Mouse (Mus musculus): ENCODE measurements at regions not wholly inside any gene's neighbourhood (a gene's known extent, or its start where the extent isn't known, plus 50 kb on each side); places are given as distances from the start of the nearest gene placed in this dataset.
A peak's percentile ranks its signal among the peaks of the same experiment; 100 is the strongest.
"Not testable (repeated sequence)": the region's sequence is repeated elsewhere in the genome, so short reads cannot be mapped to it uniquely, and the experiment has no call there.

DNA sequence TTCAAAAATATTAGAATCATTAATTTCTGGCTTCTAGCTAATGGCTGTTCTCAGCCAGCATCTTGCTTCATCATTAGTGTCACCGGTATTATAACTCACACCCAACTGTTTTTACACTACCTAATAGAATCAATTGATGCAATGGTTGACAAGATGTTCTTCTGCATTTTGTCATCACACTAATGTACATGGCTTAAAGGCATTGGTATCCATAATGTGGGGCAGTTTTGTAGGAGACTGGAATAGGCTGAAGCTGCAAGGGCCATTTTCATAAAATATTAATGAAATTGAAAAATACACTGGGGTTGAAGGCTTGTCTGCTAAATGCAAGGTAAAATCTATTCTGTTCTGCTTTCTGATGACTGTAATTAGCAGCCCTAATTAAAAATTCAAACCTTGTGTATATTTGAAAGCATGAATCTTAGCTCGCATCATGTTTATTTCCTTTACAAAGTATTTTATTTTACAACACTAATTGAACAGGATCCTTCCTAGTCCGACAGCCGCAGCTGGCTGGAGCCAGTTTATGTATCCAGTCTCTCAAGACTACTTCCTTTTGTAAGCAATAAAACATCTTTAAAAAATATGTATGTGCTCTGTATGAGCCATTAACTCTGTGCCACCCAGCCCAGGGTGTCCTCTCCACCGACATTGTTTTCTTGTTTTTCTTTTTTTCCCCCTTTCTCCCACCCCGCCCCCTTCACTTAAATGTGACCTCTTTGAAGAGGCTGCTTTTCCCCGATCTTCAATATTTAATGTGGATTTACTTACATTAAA, 259.6 kb downstream of the Pou4f1 start:
- DNase-seq (ENCODE audit: low spot score in 2 of 2), result no peak

DNA sequence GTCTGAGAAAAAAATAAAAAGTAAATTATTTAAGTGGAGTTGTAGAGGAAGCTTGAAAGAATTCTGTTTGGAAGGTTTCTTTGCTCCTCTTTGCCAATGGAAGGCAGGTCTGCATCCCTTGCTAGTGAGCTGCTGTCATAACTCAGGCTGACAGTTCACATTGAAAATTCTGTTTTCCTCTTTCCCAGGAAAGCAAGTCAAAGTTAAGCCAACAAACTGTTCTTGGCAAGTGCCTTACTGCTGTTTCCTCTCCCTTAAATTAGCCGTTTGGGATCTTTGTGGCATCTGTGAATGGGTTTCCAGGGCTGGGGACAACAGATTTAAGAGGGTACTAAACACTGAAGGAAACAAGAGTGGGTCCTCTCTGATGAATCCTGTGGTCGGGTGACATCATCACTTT, 261.2 kb downstream of the Pou4f1 start:
- no peak for DNase-seq (ENCODE audit: low spot score in 2 of 2)

DNA sequence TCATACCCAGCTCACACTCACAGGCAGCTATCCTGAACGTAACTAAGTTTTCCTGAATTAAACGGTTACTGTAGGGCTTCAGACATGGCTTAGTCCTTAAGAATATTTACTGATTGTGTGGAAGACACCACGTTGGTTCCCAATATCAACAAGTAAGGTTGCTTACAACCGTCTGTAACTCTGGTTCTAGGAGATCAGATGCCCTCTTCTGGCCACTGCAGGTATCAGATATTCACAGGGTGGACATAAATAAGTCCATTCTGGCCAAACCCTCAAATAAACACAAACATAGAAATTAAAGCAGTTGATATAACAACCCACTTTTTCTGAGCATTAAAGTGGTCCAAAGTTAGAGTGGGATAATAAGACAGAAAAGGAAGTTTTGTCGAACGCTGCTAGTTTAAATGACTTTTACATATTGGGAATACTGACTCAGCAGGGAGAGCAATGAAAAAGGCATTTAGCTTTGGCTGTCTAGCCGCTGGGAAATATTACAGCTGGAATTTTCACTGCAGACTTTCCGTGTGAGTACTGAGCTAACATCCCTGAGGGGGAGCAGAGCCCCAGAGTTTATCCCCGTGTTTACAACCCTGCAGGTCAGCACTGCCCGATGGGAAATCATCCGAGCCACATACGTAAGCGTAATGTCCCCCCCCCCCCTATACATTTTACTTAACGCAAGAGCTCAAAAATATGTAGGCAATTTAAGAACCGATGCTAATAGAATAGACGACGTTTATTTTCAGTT, 264.4 kb downstream of the Pou4f1 start:
- no peak for DNase-seq (ENCODE audit: low spot score in 2 of 2)

DNA sequence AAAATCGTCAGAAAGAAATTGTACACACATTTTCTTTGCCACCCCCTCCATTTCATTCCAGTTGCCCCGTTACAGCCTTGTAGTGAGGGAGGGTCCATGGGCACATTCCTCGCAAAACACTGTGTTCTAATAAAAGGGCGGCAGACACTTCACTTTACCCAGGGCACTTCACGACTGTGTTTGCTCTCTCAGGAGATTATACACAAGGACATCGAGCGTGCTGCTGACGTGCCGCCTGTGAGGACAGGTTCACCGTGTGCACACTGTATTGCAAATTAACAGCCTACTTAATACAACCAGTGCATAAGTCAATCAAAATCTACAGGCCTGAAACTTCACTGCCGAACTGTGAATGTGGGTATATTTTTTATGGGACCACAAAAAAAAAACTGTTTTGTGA, 274.6 kb downstream of the Pou4f1 start:
- DNase-seq (ENCODE audit: low spot score in 2 of 2), result no peak

DNA sequence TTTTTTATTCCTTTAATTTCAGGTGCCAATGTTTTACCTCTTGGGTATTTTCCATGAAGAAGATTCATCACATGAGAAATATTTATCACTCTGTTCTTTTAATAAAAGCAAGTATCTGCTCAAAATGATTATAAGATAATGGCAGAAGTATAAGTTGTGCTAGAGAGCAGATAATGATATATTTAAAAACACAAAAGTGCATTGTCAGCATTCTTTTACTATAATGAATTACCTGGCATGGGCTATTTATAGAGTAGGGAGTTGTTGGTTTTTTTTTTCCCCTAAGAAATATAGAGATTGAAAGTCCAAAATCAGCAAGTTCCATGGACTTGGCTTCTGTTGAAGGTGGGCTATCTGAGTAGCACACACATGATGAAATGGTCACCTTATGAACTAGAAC, 292.7 kb downstream of the Pou4f1 start:
- DNase-seq (ENCODE audit: low spot score in 2 of 2), result no peak

DNA sequence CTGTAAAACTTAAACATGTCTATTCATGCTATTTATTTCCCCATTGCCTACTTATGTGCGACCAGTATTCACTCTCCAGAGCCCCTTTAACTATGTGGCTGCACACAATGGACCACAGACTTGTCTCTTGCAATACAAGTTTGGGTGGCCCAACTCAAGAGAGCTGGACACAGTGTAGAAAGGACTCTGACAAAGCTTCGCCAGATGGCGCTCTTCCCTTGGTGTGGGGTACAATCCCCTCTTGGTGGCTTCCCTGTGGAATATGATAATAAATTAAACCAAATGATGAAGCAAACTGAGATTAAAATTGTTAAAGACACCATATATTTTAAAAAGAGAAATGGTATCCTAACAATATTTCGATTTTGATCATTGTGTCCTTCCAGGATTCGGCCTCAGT, 302.6 kb upstream of the Ednrb start:
- no peak for DNase-seq (ENCODE audit: low spot score in 2 of 2)

DNA sequence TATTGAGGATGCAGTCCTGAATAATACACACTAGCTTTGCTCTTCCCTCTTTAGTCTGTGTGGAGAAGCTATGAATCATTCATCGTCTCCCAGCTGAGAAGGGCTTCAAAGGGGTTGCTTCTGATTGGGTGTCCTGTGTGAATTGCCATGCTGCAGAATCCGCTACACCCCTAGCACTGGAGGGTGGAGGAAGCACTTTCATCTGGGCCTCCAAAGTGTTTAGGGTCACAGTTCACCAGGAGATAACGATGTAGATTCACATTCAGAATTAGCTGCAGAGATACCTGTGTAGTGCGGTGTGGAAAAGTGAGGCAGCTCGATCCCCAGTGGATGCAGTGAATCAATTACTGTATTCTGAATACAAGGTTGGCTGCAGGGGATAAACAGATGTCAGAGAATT, 301.2 kb upstream of the Ednrb start:
- DNase-seq (ENCODE audit: low spot score in 2 of 2), result no peak

DNA sequence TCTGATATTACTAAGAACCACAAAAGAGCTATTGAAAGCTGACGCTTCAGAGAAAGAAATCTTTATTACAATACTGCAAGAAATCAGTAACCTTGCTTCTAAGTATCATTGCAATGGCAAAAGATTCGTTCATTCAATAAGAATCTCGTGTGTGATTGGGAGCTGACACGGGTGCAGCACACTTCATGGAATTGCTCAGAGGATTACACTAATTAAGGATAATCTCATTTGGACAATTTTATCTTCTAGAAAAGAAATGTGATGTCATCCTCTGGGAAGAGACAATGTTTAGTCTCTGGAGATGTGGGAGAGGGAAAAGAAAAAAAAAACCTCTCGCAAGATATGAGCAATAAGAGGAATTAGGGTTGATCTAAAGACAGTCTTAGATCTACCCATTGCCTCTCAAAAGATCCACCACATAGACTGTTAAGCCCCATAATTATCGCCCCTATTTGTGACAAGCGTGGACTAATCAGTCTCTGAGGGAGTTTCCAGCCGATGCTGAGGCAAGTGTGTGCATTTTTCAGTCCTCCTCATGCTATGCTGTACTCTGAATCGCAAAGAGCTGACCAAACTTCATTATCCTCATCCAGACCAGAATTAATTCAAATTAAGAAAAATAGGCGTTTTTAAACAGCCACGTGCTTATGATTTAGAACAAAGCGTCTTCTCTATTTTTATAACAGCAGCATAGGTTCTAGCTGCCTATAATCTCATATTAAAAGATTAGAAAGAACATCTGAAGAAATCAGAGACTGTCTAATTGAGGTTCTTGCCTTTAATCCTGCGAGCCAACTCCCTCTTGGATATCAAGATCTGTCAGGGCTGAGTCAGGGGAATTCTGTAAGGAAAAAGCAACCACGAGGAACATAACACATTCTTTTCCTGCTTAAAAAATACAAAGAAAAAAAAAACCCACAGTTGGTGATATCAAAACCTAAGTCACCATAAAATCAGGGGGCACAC, 271.1 kb upstream of the Ednrb start:
- DNase-seq (ENCODE audit: low spot score in 2 of 2), result no peak

DNA sequence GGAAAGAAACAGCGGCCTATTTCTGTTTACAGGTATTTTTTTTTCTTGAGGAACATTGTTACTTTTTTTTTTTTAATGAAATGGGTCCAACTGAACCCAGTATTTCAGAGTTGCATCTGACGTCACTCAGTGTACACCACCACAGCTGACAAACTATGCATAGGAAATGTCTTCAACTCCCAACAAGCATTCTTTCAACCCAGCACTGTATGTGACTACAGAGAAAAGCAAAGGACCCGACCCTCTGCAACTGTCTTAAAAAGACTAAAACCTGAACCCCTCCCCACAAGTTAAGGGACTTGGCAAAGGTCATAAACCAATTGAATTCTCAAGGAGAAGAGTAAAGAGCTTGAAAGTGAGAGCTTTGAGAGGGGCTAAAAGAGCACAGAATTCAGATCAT, 270.0 kb upstream of the Ednrb start:
- no peak for DNase-seq (ENCODE audit: low spot score in 2 of 2)

DNA sequence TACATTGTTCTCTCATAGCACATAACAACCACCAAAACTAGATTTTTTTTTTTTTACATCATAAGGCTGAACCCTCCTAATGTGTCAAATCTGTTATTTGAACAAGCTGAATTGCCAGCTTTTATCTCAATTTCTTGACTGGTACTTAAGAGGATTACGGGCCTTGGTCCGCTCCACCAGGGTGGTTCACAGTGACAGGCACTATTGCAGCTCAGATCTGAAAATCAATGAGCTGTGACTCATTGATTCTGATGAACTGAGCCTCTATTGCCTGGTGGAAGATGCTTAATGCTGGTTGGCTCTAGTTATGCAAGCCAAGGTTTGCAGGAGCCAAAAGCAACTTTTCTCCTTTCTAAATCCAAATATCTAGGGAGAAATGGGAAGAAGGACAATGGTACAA, 269.2 kb upstream of the Ednrb start:
- no peak for DNase-seq (ENCODE audit: low spot score in 2 of 2)

DNA sequence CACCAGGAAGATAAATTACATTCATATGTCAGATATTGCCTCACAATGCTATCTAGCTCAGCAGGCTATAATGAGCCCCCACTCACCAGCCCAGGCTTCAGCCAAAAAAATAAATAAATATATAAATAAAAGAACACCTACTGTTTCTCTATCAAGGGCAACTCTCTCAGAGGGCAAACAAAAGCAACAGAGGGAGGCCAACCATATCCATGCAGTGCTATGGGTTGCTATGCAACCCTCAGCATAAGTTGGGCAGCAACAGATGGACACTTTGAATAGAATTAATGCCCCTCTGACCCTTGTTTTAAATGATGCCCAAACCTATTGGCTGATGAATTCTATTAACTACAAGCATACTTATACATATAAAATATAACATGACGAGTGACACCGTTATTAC, 242.2 kb upstream of the Ednrb start:
- no peak for DNase-seq (ENCODE audit: low spot score in 2 of 2)

DNA sequence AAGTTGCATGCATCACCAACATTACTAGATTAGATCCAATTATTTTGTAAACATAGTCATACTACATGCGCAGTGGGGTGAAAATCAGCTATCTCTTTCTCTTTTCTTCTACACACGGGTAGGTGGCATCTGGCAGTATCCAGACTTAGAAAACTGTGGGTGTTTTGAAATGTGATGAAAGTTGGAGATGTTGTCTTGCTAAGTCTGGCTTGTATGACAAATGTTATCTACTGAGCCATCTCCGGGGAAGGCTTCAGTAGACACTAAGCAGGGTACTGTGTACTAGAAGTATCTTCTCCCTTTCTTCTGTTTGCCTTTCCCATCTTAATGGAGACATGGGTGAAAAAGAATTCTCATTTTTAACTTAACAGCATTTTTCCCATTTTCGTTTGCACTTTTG, 220.0 kb upstream of the Ednrb start:
- DNase-seq (ENCODE audit: low spot score in 2 of 2), result not testable (repeated sequence)

DNA sequence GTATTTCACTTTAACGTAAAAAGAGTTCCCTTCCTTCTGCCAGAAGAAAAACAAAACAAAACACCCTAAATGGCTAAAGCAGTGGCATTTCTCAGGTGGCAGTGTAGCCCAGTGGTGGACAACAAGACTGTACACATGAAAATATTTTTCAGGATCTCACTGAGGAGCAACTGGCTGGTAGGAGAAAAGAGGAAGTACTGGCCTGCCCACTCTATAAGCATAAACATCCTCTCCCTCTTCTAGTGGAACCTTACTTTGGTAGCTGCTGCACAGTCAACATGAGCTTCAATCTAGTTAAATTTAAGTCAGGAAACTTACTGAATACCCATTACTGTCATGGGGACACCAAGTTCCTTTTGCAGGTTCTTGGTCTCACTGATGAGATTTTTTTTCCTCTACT, 209.5 kb upstream of the Ednrb start:
- DNase-seq (ENCODE audit: low spot score in 2 of 2), result no peak

DNA sequence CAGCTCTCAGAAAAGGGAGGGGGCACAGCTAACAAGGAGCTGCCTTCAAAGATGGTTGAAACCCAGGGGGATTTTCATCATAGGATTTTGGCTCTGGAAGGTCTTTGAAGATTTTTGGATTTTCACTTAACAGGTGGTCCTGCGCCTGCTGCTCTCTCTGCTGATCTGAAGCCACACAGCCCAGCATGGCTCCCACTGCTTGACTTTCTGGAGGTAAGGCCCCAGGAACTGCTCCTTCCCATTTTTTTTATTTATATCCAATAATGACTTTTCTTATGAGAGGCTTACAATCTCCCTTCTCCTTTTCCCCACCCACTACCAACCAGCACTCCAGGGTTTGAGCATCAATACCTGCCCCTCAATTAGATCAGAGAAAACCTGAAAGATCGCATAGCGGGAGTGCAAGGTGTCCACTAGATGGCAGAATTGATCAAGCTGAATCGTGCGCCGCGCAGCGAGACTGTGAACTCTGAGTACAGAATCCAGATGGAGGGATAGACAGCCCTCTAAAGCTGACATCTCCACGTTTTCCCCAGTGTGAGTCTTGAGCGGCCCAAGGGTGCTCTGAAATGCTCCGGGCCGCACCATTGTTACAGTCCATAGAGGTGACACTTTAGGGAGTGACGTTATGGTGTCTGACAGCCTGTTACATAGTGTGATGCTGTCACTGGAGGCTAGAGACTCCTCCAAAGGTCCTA, 194.6 kb upstream of the Ednrb start:
- peak in 1 of 2 experiments; percentile 40 for DNase-seq (ENCODE audit: low spot score in 2 of 2)

DNA sequence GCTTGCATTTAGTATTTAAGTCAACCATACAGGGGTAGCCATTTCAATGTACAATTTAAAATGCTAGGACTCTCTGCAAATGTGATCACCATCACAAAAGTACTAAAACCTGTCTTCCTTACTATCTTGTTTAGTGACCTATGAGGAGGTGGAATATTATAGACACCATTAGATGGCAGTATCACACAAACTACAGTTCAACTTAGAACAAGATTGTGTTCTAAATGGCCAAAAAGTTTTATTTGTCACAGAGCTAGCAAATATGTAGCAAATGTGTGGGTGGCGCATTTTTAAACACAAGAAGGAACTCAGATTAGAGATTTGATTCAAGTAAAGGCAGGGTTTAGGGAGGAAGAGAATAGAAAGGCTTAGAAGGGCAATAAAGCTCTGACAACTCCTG, 189.4 kb upstream of the Ednrb start:
- DNase-seq (ENCODE audit: low spot score in 2 of 2), result no peak

DNA sequence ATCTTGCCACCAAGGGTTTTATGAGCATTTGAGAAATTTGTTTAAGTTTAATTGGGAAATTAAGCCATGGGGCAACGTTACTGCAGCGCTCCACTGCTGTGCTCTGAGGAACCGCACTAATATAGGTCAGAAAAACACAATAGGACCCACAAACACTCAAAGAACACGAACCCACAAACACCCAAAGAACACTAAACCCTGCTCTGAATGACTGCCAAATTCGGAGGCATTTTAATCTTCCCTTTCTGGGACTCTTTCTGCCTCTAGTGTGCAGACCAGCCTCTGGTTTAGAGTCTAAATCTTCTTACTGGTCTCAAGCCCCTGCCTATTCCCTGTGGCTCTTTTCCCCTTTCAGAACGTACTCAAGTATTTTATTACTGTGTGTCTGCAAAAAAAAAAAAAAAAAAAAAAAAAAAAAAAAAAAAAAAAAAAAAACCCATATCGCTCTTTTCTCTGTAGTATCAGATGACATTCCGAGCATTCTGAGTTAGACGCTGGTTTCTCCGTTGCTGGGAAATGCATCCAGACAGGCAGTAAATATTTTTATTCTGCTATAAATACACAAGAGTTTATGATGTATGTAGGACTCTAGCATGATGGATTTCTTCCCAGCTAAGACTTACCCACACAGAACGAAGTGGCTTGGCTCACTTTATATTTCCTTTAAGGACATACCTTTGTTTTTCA, 186.7 kb upstream of the Ednrb start:
- no peak for DNase-seq (ENCODE audit: low spot score in 2 of 2)

DNA sequence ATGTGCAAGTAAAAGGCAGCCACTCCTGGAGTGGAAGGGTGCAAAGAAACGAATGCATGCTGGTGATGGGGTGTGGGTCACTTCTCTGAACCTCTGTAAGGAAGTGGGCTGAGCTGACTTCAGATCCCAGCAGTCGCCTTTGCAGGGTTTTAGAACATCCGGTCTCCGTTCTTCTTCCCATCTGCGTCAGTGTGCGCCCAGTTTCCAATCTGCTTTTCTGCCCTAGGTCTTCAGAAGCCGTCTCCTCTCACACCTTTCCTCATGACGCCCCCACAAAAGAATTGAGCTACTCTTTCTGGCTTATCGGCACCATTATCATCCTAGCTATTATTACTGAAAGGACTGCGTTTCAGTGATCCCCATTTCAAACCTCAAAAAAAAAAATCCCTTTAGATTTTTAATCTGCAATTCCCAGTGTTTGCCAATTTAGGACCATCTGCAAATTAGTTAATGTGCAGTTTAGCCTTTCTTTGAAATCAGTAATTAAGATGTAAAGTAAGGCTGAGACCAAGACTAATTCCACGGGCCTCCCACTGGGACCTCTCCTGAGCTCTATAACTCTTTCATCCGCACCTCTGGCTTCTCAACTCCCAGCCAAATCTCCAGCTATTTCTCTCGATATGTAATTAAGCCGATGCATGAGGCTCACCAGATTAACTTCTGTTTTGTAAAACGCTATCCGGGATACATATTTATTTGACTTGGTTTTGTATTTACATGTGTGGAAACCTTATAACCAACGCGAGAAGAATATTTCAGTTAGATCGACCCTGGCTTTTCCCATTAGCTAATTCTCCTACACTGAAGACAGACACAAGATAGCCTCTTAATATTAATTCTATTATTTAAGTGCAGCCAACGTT, 185.7 kb upstream of the Ednrb start:
- no peak for DNase-seq (ENCODE audit: low spot score in 2 of 2)

DNA sequence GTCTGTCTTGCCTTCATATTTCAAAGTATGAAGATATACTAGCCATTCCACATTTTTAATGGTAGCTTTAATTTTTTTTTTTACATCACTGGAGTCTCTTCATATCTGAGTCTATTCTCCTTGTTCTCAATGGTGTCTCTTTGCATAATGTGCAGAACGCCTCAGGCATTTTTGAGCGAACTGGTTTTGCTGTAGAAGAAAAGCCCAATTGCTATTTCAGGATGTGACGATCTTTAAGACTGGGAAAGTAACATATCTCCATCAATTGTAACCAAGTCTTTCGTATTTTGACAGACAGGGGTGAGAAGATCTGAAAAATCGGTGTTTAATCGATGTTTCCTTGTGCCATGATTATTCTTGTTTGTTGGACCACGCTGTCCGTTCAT, 183.7 kb upstream of the Ednrb start:
- DNase-seq (ENCODE audit: low spot score in 2 of 2), result no peak

DNA sequence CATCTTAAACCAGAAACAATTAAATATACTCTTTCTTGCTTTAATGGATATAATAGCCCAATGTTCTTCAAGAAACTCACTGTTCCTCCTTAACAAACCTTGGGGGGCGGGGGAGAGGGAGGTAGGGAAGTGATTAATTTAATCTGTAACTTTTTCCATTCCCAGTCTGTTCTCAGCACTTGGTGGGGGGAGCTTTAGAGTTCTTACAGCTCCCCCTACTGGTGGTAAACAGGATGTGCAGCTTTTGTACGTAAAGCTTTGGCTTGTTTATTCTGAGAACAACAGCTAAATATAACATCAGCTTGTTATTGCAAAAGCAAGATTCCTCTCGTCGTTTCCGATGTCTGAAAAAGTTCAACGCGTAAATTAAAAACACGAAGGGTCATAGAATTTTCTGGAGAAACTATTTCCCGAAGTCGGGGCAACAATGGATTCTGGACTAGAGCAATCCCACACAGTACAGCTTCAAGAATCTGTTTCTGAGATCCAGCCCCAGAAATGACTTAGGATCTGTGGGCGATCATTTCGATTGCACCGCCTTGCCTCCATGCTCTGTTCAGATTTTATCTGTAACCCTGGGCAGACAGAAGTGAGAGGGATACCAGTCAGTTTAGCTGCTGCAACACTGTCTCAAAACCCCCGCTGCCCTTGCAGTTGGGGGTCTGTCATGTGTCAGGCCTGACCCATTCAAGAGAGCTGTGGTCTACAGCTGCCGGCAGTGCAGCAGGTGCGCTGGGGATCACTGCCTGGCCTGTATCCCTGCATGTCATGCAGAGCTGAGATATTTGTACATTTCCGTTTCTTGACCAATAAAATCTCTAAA, 183.1 kb upstream of the Ednrb start:
- DNase-seq (ENCODE audit: low spot score in 2 of 2), result peak in 1 of 2 experiments; percentile 13
